Mouse (Mus musculus): ENCODE measurements around the gene Brd4.

Gene Brd4

GRCm38 (mm10) chr17:32284262-32285137, at the start of gene Brd4:
Gene Brd4 (minus strand): TSS chr17:32284722.
- DNase-seq (ENCODE audit: low read depth, low spot score), result peak; percentile 72

GRCm38 (mm10) chr17:32333675-32334303, 49.3 kb upstream of the Brd4 start:
- DNase-seq (ENCODE audit: low read depth, low spot score), result no peak

- DNase-seq (ENCODE audit: low read depth, low spot score), result no peak
Measured at GRCm38 (mm10) chr17:32327501-32327900, 43.0 kb upstream of the Brd4 start.

- DNase-seq (ENCODE audit: low read depth, low spot score), result no peak
Measured at GRCm38 (mm10) chr17:32322809-32323208, 38.3 kb upstream of the Brd4 start.

GRCm38 (mm10) chr17:32321836-32322235, 37.3 kb upstream of the Brd4 start:
- DNase-seq (ENCODE audit: low read depth, low spot score), result no peak

GRCm38 (mm10) chr17:32321390-32321734, 36.8 kb upstream of the Brd4 start:
- DNase-seq (ENCODE audit: low read depth, low spot score), result no peak

- DNase-seq (ENCODE audit: low read depth, low spot score), result peak; percentile 98
Measured at GRCm38 (mm10) chr17:32320597-32321389, 36.3 kb upstream of the Brd4 start, which contains the start of gene Akap8. Gene Akap8 (minus strand): TSS chr17:32321238.

- DNase-seq (ENCODE audit: low read depth, low spot score), result no peak
Measured at GRCm38 (mm10) chr17:32319950-32320349, 35.4 kb upstream of the Brd4 start.

- no peak for DNase-seq (ENCODE audit: low read depth, low spot score)
Measured at GRCm38 (mm10) chr17:32317708-32318107, 33.2 kb upstream of the Brd4 start.

GRCm38 (mm10) chr17:32317032-32317431, 32.5 kb upstream of the Brd4 start:
- no peak for DNase-seq (ENCODE audit: low read depth, low spot score)

- no peak for DNase-seq (ENCODE audit: low read depth, low spot score)
Measured at GRCm38 (mm10) chr17:32315560-32315959, 31.0 kb upstream of the Brd4 start.

GRCm38 (mm10) chr17:32313892-32314291, 29.4 kb upstream of the Brd4 start:
- DNase-seq (ENCODE audit: low read depth, low spot score), result no peak

GRCm38 (mm10) chr17:32312801-32313200, 28.3 kb upstream of the Brd4 start:
- no peak for DNase-seq (ENCODE audit: low read depth, low spot score)

GRCm38 (mm10) chr17:32307963-32308362, 23.4 kb upstream of the Brd4 start:
- no peak for DNase-seq (ENCODE audit: low read depth, low spot score)

GRCm38 (mm10) chr17:32298125-32298524, 13.6 kb upstream of the Brd4 start:
- DNase-seq (ENCODE audit: low read depth, low spot score), result no peak

GRCm38 (mm10) chr17:32295901-32296300, 11.4 kb upstream of the Brd4 start:
- no peak for DNase-seq (ENCODE audit: low read depth, low spot score)

GRCm38 (mm10) chr17:32295160-32295559, 10.6 kb upstream of the Brd4 start:
- DNase-seq (ENCODE audit: low read depth, low spot score), result no peak

- no peak for DNase-seq (ENCODE audit: low read depth, low spot score)
Measured at GRCm38 (mm10) chr17:32285138-32285670, 682 bp upstream of the Brd4 start.

- no peak for DNase-seq (ENCODE audit: low read depth, low spot score)
Measured at GRCm38 (mm10) chr17:32283771-32284221, 726 bp downstream of the Brd4 start.

GRCm38 (mm10) chr17:32283341-32283740, 1.2 kb downstream of the Brd4 start:
- no peak for DNase-seq (ENCODE audit: low read depth, low spot score)

- DNase-seq (ENCODE audit: low read depth, low spot score), result no peak
Measured at GRCm38 (mm10) chr17:32281611-32282310, 2.8 kb downstream of the Brd4 start.

Data from brain, embryonic 18.5 days (tissue).